Mouse (Mus musculus): Measurements from ENCODE around the gene 1700001O22Rik.

1700001O22Rik gene

GRCm38 (mm10) chr2:30753219-30753618, 50.2 kb downstream of the 1700001O22Rik start:
- no peak for DNase-seq (ENCODE audit: low read depth)

GRCm38 (mm10) chr2:30752471-30752870, 51.0 kb downstream of the 1700001O22Rik start:
- DNase-seq (ENCODE audit: low read depth): no peak

- no peak for DNase-seq (ENCODE audit: low read depth)
Measured at GRCm38 (mm10) chr2:30750025-30750424, 53.4 kb downstream of the 1700001O22Rik start.

GRCm38 (mm10) chr2:30747602-30748162, 55.8 kb downstream of the 1700001O22Rik start:
- DNase-seq (ENCODE audit: low read depth): no peak
